Mouse (Mus musculus) hindbrain, embryonic 15.5 days (tissue): ENCODE data around the gene Olfr1065. TPM values are rescaled to one million over a fixed set of nuclear protein-coding genes. Genes with fewer than 3 reads are reported as not detected.
"Not testable (repeated sequence)": the region's sequence is repeated elsewhere in the genome, so short reads cannot be mapped to it uniquely, and the experiment has no call there.

ENCODE experiments used
- ATAC-seq: fragments of 200-750 bp; cut with Nextera tagmentation; 2 replicates; pipeline ENCODE4 v1.8.0; 2017; ENCODE audit warnings: low read depth, moderate number of reproducible peaks, moderate TSS enrichment; ENCODE audit not compliant: low FRiP score
- H3K27ac ChIP-seq: fragments of 300-500 bp; sonication (generic); replicated peaks from 2 replicates; pipeline ENCODE4 v1.5.1; 2015; ENCODE audit warnings: mild to moderate bottlenecking, inconsistent platforms
- H3K27me3 ChIP-seq: fragments of 300-500 bp; sonication (generic); 2 replicates; pipeline ENCODE4 v1.6.1; 2015; ENCODE audit warnings: control low read depth, inconsistent platforms
- H3K36me3 ChIP-seq: fragments of 300-500 bp; sonication (generic); 2 replicates; pipeline ENCODE4 v1.6.1; 2015; ENCODE audit warnings: control low read depth, inconsistent platforms
- H3K4me1 ChIP-seq: fragments of 300-500 bp; sonication (generic); replicated peaks from 2 replicates; pipeline ENCODE4 v1.6.1; 2015; ENCODE audit warnings: control low read depth, inconsistent platforms
- H3K4me2 ChIP-seq: fragments of 300-500 bp; sonication (generic); 2 replicates; pipeline ENCODE4 v1.6.1; 2015; ENCODE audit warnings: moderate library complexity, mild to moderate bottlenecking, inconsistent platforms
- H3K4me3 ChIP-seq: fragments of 300-500 bp; sonication (generic); 2 replicates; pipeline ENCODE4 v1.5.1; 2015; ENCODE audit warnings: mild to moderate bottlenecking, inconsistent platforms
- H3K9ac ChIP-seq: fragments of 300-500 bp; sonication (generic); 2 replicates; pipeline ENCODE4 v1.6.1; 2015; ENCODE audit warnings: inconsistent platforms
- H3K9me3 ChIP-seq: fragments of 300-500 bp; sonication (generic); 2 replicates; pipeline ENCODE4 v1.6.1; 2016; ENCODE audit warnings: control low read depth, inconsistent platforms
- WGBS: fragments of 180-500 bp; shearing (Covaris S2); methylation state at CpG from one replicate; pipeline ENCODE4 v1.1.7; 2015; 5-methylcytosine and 5-hydroxymethylcytosine counted together
- polyA plus RNA-seq: library from polyadenylated mRNA; unstranded; fragments of >200 nt; fragmentation: Nextera tagmentation; extraction: Ambion mirVana; gene quantifications from 2 replicates; pipeline ENCODE4 v1.2.1, GENCODE M21; 2015

Olfr1065 gene
- not detected in 2 replicates for polyA plus RNA-seq

DNA sequence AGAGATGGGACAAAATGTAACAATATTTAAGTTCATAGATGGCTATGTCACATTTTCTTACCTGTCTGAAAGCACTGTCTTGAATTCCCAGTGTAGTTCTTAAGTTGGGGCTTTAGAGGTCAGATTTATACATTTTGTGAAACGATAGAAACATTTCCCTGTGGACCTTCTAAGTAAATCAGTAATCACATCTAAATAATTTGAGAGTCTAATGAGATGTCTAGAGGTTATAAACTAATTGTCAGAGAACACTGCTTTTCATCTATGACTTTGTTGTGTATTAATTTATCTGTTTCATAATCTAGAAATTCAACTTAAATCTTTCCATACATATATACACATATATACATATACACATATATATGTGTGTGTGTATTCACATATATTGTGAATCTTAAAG, at the start of gene Olfr1065:
Gene Olfr1065 (minus strand): TSS at position 101 of the 400 bp plus-strand sequence.
- not testable (repeated sequence) for H3K4me3 ChIP-seq
- 63% methylated on average over 1 of the region's 1 CpGs for WGBS

GRCm38 (mm10) chr2:86487286-86487685, 36.9 kb upstream of the Olfr1065 start, which contains the start of gene Olfr228:
Olfr228 (minus strand) TSS chr2:86487386.
- no peak for ATAC-seq
- Histone ChIP-seq H3K4me3 (no peak within 1 kb of the TSS), H3K4me1 (no peaks in the 10 kb centered on the region), H3K27me3 (no peaks in the 10 kb centered on the region), H3K4me2 (no peak within 1 kb of the TSS), H3K27ac (no peak within 1 kb of the TSS), H3K9ac (no peak within 1 kb of the TSS), H3K9me3 (no peaks in the 10 kb centered on the region), H3K36me3 (no peaks in the 10 kb centered on the region)
- WGBS, result 38% methylated on average over 1 of the region's 1 CpGs

More for the DNA sequence above, at the start of gene Olfr1065:
- H3K27ac ChIP-seq, H3K36me3 ChIP-seq, H3K9me3 ChIP-seq, H3K27me3 ChIP-seq, ATAC-seq, H3K4me2 ChIP-seq, H3K4me1 ChIP-seq, H3K9ac ChIP-seq: not testable (repeated sequence)

DNA sequence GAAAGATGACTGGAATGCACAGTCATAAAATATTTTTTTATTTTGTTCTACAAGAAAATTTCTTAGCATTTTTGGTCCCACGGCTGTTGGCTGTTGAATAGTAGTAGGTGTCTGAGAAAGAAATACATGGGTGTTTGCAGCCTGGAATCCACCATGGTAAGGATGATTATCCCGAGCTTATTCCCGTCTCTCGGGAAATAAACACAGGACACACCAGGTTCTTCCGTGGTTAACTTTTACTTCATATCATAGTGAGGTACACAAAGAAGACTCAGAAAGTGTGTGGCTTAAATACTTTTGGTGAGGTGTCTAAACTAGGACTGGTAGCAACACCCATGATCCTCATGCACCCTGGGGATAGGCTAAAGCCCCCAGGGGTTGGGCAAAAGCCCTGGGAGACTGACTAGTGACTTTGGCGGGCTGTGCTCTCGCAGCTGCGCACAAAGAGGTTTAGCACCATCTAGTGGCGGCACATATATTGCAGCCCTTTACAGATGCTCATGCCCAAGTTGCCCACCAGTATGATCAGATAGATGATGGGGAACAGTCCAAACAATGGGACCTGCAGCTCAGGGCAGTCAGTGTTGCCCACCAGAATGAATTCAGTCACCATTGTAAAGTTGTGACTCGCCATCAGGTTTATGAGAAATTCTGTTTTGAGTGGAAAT, 14.2 kb upstream of the Olfr1065 start:
- Histone ChIP-seq H3K4me1 (no peaks in the 10 kb centered on the region), H3K27me3 (no peaks in the 10 kb centered on the region), H3K36me3 (no peaks in the 10 kb centered on the region), H3K9ac (no peak overlapping the region), H3K4me2 (no peak overlapping the region), H3K9me3 (no peaks in the 10 kb centered on the region), H3K27ac (no peak overlapping the region), H3K4me3 (no peak overlapping the region)
- peak; percentile 59; the same call in 1 of the 2 replicates for ATAC-seq
- 37% methylated on average over 10 of the region's 10 CpGs for WGBS

GRCm38 (mm10) chr2:86460434-86460833, 10.0 kb upstream of the Olfr1065 start:
- no peaks in the 10 kb centered on the region for H3K27me3 ChIP-seq
- H3K9ac ChIP-seq, result no peak overlapping the region
- H3K27ac ChIP-seq, result no peak overlapping the region
- H3K36me3 ChIP-seq, result no peaks in the 10 kb centered on the region
- no peaks in the 10 kb centered on the region for H3K4me1 ChIP-seq
- no peaks in the 10 kb centered on the region for H3K9me3 ChIP-seq
- no peak overlapping the region for H3K4me3 ChIP-seq
- 73% methylated on average over 1 of the region's 1 CpGs for WGBS
- no peak for ATAC-seq
- H3K4me2 ChIP-seq, result no peak overlapping the region

DNA sequence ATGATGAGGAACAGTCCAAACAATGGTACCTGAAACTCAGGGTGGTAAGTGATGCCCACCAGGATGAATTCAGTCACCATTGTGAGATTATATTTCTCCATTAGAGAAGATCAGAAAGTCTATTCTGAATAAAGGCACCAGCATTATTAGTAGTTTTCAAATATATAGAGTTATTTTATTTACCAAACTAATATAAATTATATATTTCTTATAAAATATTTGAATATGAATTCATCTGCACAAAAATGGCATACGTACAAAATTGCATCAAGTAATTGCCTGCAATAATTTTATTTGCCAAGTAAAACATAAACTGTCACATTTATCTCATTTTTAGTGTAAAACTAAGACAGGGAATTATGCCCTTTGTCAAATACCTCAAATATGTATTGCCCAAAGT, 5.8 kb upstream of the Olfr1065 start, which contains the start of gene Olfr1066:
Gene Olfr1066 (minus strand): TSS at position 101 of the 400 bp plus-strand sequence.
- H3K4me2 ChIP-seq, result no peak within 1 kb of the TSS
- H3K27me3 ChIP-seq, result no peaks in the 10 kb centered on the region
- no peaks in the 10 kb centered on the region for H3K36me3 ChIP-seq
- H3K27ac ChIP-seq, result no peak within 1 kb of the TSS
- 88% methylated on average over 1 of the region's 1 CpGs for WGBS
- no peak within 1 kb of the TSS for H3K9ac ChIP-seq
- H3K4me1 ChIP-seq, result no peaks in the 10 kb centered on the region
- no peaks in the 10 kb centered on the region for H3K9me3 ChIP-seq
- no peak for ATAC-seq
- H3K4me3 ChIP-seq, result no peak within 1 kb of the TSS

DNA sequence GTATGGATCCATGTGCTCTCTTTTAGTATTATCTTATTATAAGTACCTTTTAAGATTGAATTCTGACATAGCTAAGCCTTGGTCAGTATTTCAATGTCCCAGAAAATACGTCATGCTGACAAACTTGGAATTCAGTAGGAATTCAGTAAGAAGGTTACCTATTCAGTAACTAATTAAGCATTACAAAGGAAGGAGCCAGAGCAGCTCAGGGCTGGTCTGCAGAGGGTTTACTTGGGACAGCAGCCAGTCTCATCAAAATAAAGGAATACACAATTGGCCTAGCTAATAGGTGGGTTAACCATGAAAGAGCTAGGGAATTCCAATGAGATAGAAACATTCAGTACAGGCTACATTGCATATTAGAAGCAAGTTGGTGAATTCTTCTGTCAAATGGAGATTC, 8.3 kb downstream of the Olfr1065 start:
- not testable (repeated sequence) for H3K27ac ChIP-seq, ATAC-seq, H3K4me3 ChIP-seq, H3K9me3 ChIP-seq, H3K27me3 ChIP-seq, H3K4me1 ChIP-seq, H3K4me2 ChIP-seq, H3K9ac ChIP-seq, H3K36me3 ChIP-seq
- WGBS, result 57% methylated on average over 1 of the region's 1 CpGs

- not testable (repeated sequence) for H3K4me2 ChIP-seq, H3K4me1 ChIP-seq, ATAC-seq, H3K36me3 ChIP-seq, H3K9ac ChIP-seq, H3K9me3 ChIP-seq, H3K27ac ChIP-seq, H3K27me3 ChIP-seq, H3K4me3 ChIP-seq
- WGBS, result 93% methylated on average over 8 of the region's 8 CpGs
Measured at GRCm38 (mm10) chr2:86428511-86428910, 21.9 kb downstream of the Olfr1065 start.

DNA sequence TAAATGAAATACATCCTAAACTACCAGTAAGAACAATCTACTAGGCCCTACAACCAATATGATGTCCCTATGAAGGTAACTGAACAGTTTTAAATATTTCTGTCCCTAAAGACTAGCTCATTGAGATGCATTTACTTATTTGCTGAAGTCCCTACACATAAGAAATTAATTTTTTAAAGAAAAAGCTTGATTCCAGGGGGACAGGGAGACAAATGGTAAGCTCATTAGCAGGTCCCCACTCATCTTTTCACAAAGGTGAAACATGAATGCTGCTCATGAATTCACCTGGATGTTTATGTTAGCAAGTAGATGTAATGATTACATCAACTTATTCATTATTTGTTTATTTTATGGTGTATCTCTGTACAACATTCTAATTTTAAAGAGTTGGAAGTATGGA, 23.7 kb downstream of the Olfr1065 start, which contains the start of gene Olfr1062:
Gene Olfr1062 (minus strand): TSS at position 101 of the 400 bp plus-strand sequence.
- not testable (repeated sequence) for H3K4me1 ChIP-seq, H3K27ac ChIP-seq, H3K4me2 ChIP-seq, H3K27me3 ChIP-seq, H3K9ac ChIP-seq, H3K36me3 ChIP-seq, ATAC-seq, H3K4me3 ChIP-seq, H3K9me3 ChIP-seq

- no peak within 1 kb of the TSS for H3K27ac ChIP-seq
- no peak within 1 kb of the TSS for H3K4me3 ChIP-seq
- WGBS, result 92% methylated on average over 1 of the region's 1 CpGs
- no peak for ATAC-seq
- H3K4me1 ChIP-seq, result no peaks in the 10 kb centered on the region
- no peaks in the 10 kb centered on the region for H3K36me3 ChIP-seq
- H3K4me2 ChIP-seq, result no peak within 1 kb of the TSS
- no peak within 1 kb of the TSS for H3K9ac ChIP-seq
- no peaks in the 10 kb centered on the region for H3K27me3 ChIP-seq
- no peaks in the 10 kb centered on the region for H3K9me3 ChIP-seq
Measured at GRCm38 (mm10) chr2:86413950-86414349, 36.4 kb downstream of the Olfr1065 start, which contains the start of gene Olfr1061. Olfr1061 (minus strand) TSS chr2:86414050.

DNA sequence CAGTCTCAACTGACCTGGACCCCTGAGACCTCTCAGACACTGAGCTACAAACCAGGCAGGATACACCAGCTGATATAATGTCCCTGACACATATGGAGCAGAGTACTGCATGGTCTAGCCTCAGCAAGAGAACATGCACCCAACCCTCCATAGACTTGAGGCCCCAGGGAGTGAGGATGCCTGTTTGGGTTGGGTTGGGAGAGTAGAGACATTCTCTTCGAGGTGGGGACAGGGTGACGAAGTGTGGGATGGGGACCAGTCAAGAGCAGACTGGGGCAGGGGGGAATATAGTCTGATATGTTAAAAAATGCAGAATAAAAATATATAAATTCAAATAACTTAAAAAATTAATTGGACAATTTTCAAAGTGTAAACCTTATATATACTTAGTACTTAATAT, 55.3 kb downstream of the Olfr1065 start:
- H3K4me1 ChIP-seq, result no peaks in the 10 kb centered on the region
- H3K4me3 ChIP-seq, result no peak overlapping the region
- ATAC-seq, result no peak
- H3K27ac ChIP-seq, result no peak overlapping the region
- no peak overlapping the region for H3K4me2 ChIP-seq
- WGBS, result 94% methylated on average over 2 of the region's 2 CpGs
- H3K9ac ChIP-seq, result no peak overlapping the region
- no peaks in the 10 kb centered on the region for H3K36me3 ChIP-seq
- no peaks in the 10 kb centered on the region for H3K9me3 ChIP-seq
- no peaks in the 10 kb centered on the region for H3K27me3 ChIP-seq
